Mouse (Mus musculus): ENCODE measurements around the gene Eif5b.

DNA sequence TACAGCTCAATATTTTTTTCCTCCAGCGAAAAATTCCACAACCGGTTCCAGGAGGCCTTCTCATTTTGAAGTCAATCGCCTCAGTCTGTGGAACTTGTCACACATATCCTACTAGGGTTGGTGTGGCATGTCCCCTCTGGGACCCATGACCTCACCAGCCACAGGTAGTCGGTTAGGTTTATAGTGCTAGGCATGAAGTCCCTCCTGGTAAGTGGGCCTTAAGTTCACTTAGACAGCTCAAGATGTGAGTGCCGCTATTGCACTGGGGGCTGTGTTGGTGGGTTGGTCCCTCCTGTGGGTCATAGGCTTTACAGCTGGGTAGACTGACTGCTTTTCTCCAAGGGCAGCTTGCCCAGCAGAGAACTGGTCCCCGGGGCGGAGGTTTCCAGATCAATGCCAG lies 20.5 kb upstream of the Eif5b start:
- TF ChIP-seq CTCF (IDR thresholded peaks at IDR 0.05; ENCODE audit: control insufficient read depth, insufficient read depth, low read length) (no peak), POLR2A (IDR thresholded peaks at IDR 0.05; ENCODE audit: borderline replicate concordance, control insufficient read depth, low read depth, low read length) (no peak)
